Mouse (Mus musculus) heart, postnatal 36 days (tissue): ENCODE data around the gene Entpd6. TPM values are rescaled to one million over a fixed set of nuclear protein-coding genes. Genes with fewer than 3 reads are reported as not detected.
A peak's percentile ranks its signal among the peaks of the same experiment; 100 is the strongest.

ENCODE experiments used
- DNase-seq, 2 experiments: peaks; one replicate each; pipeline ENCODE4 v3.0.0; 2021 to 2022
- intact Hi-C: fragments of 180-260 bp; cut with DNase I; formaldehyde crosslinking; loops from one replicate; pipeline ENCODE4 v1.15.1; 2025
- total RNA-seq, 2 experiments: library from RNA; stranded (reverse); gene quantifications; 2 replicates each; pipeline ENCODE4 v1.2.3; 2021

Gene Entpd6
- total RNA-seq, 2 experiments from 2014 or later = 14.3 to 16.0 TPM

DNA sequence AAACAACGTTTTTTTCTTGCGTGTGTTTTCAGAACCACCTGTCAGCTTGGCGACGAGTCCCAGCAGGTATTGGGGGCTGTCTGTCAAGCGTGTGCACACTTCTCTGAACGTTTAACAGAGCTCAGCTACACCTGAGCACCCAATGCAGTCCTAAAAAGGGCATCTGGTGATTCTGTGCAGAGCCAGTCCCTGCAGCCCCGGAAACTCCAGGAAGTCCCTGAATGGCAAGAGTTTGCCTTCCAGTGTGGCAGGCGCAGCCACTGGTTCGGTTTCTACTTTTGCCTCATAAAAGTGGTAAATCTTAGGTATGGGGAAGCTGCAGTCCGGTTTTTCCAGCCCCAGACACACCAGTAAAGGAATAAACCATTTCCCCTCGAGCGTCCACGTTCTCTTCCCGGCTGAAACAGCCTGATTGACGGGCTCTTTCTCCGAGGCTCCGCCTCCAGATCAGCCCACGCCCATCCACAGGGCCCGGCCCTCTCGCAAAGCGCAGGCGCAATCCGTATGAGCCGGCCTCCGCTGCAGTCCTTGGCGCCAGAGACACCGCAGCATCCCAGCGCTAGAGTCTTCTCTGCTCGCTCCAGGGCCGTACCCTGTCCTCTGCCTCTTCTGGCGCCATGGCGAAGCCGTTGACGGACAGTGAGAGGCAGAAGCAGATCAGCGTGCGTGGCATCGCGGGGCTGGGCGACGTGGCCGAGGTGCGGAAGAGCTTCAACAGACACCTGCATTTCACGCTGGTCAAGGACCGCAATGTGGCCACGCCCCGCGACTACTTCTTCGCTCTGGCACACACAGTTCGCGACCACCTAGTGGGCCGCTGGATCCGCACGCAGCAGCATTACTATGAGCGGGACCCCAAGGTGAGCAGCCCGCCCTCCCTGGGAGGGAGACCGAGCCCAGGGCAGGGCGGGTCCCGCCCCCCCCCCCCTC lies 37.7 kb downstream of the Entpd6 start, which contains the start of gene Pygb:
Gene Pygb, plus strand, starts transcription at position 485 of the 930 bp plus-strand sequence.
- intact Hi-C loops = loop anchor here (2.0 to 5.0 kb wide), 3 partner anchors 38 to 179 kb away; partner anchors contain the start of genes Apmap and Entpd6
- DNase-seq = peak; percentile 85 to 86

- peak in 1 of 2 experiments; percentile 41 for DNase-seq
- intact Hi-C loops = loop anchor here (2.0 to 5.0 kb wide), 3 partner anchors 39 to 180 kb away; partner anchors contain the start of genes Apmap and Entpd6
Observed at GRCm38 (mm10) chr2:150787234-150787771, 38.5 kb downstream of the Entpd6 start.

DNA sequence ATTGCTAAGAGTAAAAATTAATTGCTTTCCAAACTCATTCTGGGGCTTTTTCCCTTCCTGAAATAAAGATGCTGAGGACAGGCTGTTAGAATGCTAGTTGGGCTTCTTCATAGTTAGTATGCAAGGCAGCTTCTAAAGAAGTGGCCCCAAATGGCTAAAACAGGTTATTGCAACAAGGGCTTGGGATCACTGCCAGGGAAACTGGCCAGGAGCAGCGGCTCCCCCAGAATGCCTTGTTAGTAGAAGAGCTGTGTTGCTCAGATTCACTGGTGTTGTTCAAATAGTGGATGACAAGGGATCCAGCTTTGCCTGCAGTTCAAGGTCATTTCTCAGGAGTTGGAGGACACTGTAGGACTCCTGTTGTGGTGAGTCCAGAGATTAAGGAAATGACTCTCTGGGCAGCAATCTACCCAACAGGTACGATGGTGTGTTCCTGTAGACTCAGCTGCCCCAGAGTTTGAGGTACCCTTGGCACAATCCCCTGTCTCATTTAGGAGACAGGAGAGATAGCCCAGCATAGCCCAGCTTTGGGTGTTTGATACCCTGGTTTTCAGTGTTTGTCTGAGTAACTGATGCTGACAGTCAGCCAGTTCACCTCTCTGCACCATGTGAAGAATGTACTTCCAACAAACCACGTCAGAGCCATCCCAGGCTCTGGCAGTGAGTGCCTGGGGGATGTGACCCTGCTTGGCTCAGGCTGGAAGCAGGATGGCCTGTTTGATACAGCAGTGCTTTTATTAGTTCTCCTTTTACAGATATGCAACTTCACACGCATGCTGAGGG lies 40.1 kb downstream of the Entpd6 start:
- intact Hi-C loops = loop anchor here (2.0 to 5.0 kb wide), 3 partner anchors 14 to 182 kb away; partner anchors contain the start of gene Apmap

DNA sequence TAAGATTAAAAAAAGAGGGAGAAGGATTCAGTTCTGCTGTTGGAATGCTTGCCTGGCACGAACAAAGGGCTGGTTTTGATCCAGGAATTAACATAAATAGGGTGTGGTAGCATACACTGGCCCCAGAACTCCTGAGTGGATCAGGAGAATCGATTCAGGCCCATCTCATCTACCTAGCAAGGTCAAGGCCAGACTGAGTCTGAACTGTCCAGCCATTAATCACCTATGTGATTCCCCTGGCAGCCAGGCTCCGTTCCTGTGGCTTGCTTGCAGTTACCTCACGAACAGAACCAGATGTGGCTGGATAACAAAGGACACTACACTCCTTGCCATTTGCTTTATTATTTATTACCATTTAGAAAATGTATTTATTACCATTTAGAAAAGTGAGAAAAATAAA lies 44.5 kb downstream of the Entpd6 start:
- DNase-seq = no peak

More for the DNA sequence above, 40.1 kb downstream of the Entpd6 start:
- peak; percentile 84 to 85 for DNase-seq

DNA sequence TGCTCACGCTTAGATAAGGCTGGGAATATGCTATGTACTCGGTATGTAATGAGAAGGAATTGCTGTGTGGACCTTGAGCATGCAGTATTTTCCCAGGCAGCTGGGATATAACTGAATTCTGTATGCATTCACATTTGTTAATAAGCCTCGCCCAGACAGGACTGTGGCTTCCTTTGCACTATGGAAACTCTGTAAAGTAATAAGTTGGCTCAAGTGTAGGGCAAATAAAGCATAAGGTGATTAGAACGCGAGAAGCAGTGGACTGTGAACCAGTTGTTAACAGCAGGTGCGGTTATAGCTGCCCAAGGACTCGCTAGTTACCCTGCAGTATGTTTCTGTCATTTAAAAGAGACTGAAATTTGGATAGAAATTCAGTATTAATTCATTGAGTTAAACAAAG lies 49.2 kb downstream of the Entpd6 start:
- intact Hi-C loops = no loop called here
- DNase-seq = no peak

More for the DNA sequence above, 44.5 kb downstream of the Entpd6 start:
- intact Hi-C loops = no loop called here

DNA sequence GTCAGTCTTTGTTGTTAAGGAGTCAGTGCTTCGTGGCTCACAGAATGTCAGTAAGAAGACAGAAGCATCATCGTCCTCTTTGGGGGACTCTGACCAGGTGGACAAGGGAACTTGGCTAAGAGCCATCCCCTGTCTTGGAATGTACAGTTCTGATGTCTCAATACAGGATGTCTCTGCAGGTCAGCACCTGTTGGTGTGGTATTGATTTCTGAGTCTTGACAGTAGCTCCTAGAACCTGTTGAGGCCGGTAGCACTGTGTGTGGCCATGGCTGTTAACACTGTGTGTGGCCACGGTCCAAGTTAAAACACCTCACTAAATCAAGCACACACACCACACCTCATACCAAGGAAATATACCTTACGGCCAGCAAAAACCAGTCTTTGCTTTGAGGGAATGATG lies 51.8 kb downstream of the Entpd6 start:
- DNase-seq = no peak
- intact Hi-C loops = loop anchor here (5.0 to 10.0 kb wide), 2 partner anchors 193 to 204 kb away; partner anchors contain the start of gene Apmap

- intact Hi-C loops = loop anchor here (5.0 to 10.0 kb wide), 2 partner anchors 196 to 202 kb away; partner anchors contain the start of gene Apmap
- DNase-seq = no peak
Observed at GRCm38 (mm10) chr2:150803035-150803434, 54.2 kb downstream of the Entpd6 start.

- no peak for DNase-seq
- intact Hi-C loops = loop anchor here (10.0 kb wide), 1 partner anchor 196 kb away; no protein-coding TSS in a partner anchor
Observed at GRCm38 (mm10) chr2:150808381-150808780, 59.5 kb downstream of the Entpd6 start.

DNA sequence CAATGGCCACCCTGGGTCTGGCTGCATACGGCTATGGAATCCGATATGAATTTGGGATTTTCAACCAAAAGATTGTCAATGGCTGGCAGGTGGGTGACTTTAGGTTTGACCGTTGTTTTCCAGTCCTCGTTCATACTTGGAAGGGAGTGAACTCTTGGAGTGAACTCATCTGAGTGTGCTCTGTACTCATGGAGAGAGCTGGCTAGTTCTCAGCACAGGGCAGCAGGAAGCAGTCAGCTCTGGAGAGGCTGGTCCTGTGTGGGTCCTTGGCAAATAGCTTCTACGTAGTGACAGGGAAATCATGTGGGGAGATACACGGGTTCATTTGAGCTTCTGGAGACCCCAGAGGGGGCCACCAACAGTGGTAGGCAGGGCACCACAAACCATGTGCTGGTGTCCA lies 60.0 kb downstream of the Entpd6 start:
- intact Hi-C loops = loop anchor here (10.0 kb wide), 1 partner anchor 196 kb away; no protein-coding TSS in a partner anchor
- DNase-seq = no peak

DNA sequence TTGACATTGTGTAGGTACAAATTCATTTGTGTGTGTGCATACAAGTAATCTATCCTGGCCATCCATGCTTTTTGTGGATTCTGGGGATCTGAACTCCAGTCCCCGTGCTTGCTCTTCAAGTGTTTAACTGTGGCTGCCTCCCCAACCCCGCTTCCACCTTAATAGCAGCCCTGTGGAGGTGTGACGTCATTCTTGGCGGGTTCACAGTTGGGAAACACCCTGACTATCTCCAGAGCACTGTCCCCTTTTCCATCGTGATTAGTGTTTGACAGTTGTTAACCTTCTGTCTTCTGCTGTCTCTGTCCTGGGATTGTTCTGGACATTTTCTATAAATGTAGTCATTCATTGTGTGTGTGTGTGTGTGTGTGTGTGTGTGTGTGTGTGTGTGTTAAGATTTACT lies 61.8 kb downstream of the Entpd6 start:
- no peak for DNase-seq
- intact Hi-C loops = no loop called here

GRCm38 (mm10) chr2:150812816-150813215 lies 64.0 kb downstream of the Entpd6 start:
- DNase-seq = no peak
- intact Hi-C loops = no loop called here

DNA sequence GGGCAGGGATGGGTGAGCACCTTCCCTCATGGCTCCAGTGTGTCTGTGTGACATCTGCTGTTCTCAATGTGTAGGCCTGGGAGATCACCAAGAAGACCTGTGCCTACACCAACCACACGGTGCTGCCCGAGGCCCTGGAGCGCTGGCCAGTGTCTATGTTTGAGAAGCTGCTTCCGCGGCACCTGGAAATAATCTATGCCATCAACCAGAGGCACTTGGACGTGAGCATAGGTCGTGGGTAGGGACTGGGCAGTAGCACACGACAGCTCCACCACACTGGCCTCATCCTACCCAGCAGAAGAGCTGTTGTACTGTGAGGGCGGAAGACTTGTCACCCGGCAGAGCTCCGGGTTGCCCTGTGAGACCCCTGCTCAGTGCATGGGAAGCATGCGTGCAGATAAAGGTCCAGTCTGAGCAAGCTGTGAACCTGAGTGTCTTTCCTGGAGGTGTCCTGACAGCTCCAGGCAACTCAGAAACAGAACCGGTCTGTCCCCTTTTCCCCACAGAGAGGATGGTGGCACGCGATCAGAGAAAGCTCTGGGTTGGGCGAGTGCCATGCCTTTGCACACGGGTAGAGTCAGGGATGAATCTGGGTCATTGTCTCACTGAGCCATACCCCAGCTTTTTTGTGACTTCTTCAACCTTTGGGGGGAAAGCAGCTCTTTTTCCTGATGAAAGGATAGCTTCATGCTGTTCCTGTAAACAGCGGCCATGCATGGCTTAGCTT lies 68.0 kb downstream of the Entpd6 start:
- DNase-seq = no peak
- intact Hi-C loops = no loop called here

DNA sequence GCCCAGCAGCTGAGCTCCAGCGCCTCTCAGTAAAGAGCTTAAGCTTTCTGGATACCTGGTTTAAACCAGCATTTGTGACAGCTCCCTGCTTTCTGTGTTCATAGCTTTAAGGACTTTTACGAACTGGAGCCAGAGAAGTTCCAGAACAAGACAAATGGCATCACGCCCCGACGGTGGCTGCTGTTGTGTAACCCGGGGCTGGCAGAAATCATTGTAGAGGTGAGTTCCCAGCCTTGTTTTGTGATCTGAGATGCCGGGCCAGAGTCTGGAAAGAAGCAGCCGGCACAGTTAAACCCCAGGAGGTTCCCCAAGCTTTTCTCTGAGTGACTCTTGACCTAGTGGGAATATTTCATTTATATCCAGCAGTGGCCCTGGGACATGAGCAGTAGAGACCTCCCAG lies 69.9 kb downstream of the Entpd6 start:
- intact Hi-C loops = no loop called here
- DNase-seq = no peak

DNA sequence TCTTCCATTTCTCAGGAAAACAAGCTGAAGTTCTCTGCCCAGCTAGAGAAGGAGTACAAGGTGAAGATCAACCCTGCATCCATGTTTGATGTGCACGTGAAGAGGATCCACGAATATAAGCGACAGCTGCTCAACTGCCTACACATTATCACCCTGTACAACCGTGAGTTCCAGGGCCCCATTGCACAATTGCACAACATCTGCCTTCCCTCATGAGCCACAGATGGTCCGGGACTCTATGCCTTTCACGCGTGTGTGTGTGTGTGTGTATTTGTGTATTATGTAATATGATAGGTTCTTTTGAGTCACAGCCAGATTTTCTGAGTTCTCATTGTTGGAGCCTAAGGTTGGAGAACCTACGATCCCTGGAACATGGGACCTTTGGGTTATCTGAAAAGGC lies 71.9 kb downstream of the Entpd6 start:
- no peak for DNase-seq
- intact Hi-C loops = no loop called here

Other genes with a start within 250 kb of the Entpd6 start
- gene Cst7, start 178.6 kb upstream of the Entpd6 start, total RNA-seq = not detected
- 10 to 100 TPM; 48.8 to 54.6 TPM for gene Apmap, start 140.5 kb upstream of the Entpd6 start, total RNA-seq
- gene Acss1, start 80.5 kb upstream of the Entpd6 start, total RNA-seq = 100 to 1,000 TPM; 257 to 310 TPM
- gene Vsx1, start 59.7 kb upstream of the Entpd6 start, total RNA-seq = not detected
- 100 to 1,000 TPM; 559 to 572 TPM for gene Pygb, start 37.7 kb downstream of the Entpd6 start, total RNA-seq
- 10 to 100 TPM; 47.8 to 50.3 TPM for gene Abhd12, start 155.7 kb downstream of the Entpd6 start, total RNA-seq
- 1 to 10 TPM; 3.0 to 4.4 TPM for gene Gins1, start 156.4 kb downstream of the Entpd6 start, total RNA-seq